Mouse (Mus musculus) mouse trophoblast stem cell (cell line): Measurements from ENCODE around the gene Nat8.
"Not testable (repeated sequence)": the region's sequence is repeated elsewhere in the genome, so short reads cannot be mapped to it uniquely, and the experiment has no call there.

Experiments
- in situ Hi-C, 2 experiments: fragments of 300-500 bp; cut with MseI, MboI; formaldehyde crosslinking; loops; 2 replicates in 1 of 2; 3 replicates in 1 of 2; pipeline ENCODE4 v1.15.1; 2025

Nat8 gene

GRCm38 (mm10) chr6:85831796-85832321 is at the start of gene Nat8:
Gene Nat8 (minus strand): TSS chr6:85832082.
- in situ Hi-C loops = loop anchor here in 1 of 2 experiments (10.0 kb wide), 1 partner anchor 73 kb away; the partner anchor contains the start of gene Nat8f4

GRCm38 (mm10) chr6:85869006-85869405 is 37.1 kb upstream of the Nat8 start, which contains the start of gene Nat8f2:
Gene Nat8f2 (minus strand): TSS chr6:85869158.
- in situ Hi-C loops = not testable (repeated sequence)

GRCm38 (mm10) chr6:85867726-85868690 is 36.1 kb upstream of the Nat8 start:
- in situ Hi-C loops = no loop called here

GRCm38 (mm10) chr6:85866995-85867394 is 35.1 kb upstream of the Nat8 start:
- in situ Hi-C loops = not testable (repeated sequence)

GRCm38 (mm10) chr6:85866166-85866565 is 34.3 kb upstream of the Nat8 start:
- in situ Hi-C loops = not testable (repeated sequence)

GRCm38 (mm10) chr6:85864900-85865639 is 33.2 kb upstream of the Nat8 start:
- in situ Hi-C loops = not testable (repeated sequence)

- in situ Hi-C loops = no loop called here
Measured at GRCm38 (mm10) chr6:85863840-85864239, 32.0 kb upstream of the Nat8 start.

GRCm38 (mm10) chr6:85863136-85863535 is 31.3 kb upstream of the Nat8 start:
- in situ Hi-C loops = no loop called here

- in situ Hi-C loops = no loop called here
Measured at GRCm38 (mm10) chr6:85862565-85862964, 30.7 kb upstream of the Nat8 start.

- in situ Hi-C loops = no loop called here
Measured at GRCm38 (mm10) chr6:85861247-85861646, 29.4 kb upstream of the Nat8 start.

- in situ Hi-C loops = no loop called here
Measured at GRCm38 (mm10) chr6:85856194-85856678, 24.4 kb upstream of the Nat8 start.

- in situ Hi-C loops = no loop called here
Measured at GRCm38 (mm10) chr6:85853481-85853880, 21.6 kb upstream of the Nat8 start.

GRCm38 (mm10) chr6:85851062-85851773 is 19.3 kb upstream of the Nat8 start:
- in situ Hi-C loops = no loop called here

- in situ Hi-C loops = no loop called here
Measured at GRCm38 (mm10) chr6:85849240-85849639, 17.4 kb upstream of the Nat8 start.

GRCm38 (mm10) chr6:85848140-85848539 is 16.3 kb upstream of the Nat8 start:
- in situ Hi-C loops = no loop called here

- in situ Hi-C loops = no loop called here
Measured at GRCm38 (mm10) chr6:85846921-85847320, 15.0 kb upstream of the Nat8 start.

GRCm38 (mm10) chr6:85843677-85844458 is 12.0 kb upstream of the Nat8 start:
- in situ Hi-C loops = not testable (repeated sequence)

GRCm38 (mm10) chr6:85839982-85840381 is 8.1 kb upstream of the Nat8 start:
- in situ Hi-C loops = loop anchor here (5.0 to 10.0 kb wide), 2 partner anchors 52 to 65 kb away; partner anchors contain the start of gene Nat8f4 (in 1 of the 2)

- in situ Hi-C loops = loop anchor here (5.0 to 10.0 kb wide), 2 partner anchors 54 to 66 kb away; partner anchors contain the start of gene Nat8f4 (in 1 of the 2)
Measured at GRCm38 (mm10) chr6:85838674-85839073, 6.8 kb upstream of the Nat8 start.

GRCm38 (mm10) chr6:85837307-85837706 is 5.4 kb upstream of the Nat8 start:
- in situ Hi-C loops = loop anchor here (5.0 to 10.0 kb wide), 2 partner anchors 55 to 67 kb away; partner anchors contain the start of gene Nat8f4 (in 1 of the 2)
